Mouse (Mus musculus): ENCODE results near the gene Tpcn2.

Gene Tpcn2

DNA sequence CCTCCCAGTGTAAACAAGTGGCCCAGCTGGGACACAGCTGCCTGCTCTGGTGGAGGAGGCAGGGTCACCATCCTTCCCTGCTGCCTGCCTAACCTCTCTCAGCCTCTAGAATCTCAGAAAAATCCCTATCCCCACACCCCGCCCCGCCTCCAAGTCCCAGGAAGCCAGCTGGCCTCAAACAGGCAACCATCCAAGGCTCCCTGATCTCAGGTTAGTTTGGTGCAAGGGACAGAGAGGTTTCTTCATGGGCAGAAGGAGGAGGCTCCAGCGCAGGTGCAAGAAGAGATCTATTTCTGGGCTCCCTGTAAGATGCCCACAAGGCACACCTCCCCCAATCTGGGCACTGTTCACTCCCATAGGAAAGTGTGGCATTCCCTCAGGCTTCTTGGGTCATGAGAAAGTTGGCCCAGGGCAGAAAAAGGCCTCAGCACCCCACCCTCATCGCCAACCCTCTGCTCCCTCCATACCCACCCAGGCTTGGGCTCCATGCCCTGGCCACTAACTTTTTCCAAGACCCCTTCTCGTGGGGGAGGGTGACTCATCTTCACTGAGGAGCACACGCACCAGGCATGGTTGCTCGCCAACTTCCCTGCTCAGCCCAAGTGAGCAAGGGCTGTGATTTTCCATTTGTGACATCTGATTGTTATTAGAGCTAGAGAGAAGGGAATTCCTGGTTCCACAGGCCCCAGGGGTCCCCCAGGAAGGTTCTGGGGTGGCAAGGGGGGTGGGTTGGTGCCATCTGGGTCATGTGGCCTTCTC, 15.9 kb upstream of the Tpcn2 start:
- no peak for DNase-seq (ENCODE audit: low spot score in 2 of 2)

DNA sequence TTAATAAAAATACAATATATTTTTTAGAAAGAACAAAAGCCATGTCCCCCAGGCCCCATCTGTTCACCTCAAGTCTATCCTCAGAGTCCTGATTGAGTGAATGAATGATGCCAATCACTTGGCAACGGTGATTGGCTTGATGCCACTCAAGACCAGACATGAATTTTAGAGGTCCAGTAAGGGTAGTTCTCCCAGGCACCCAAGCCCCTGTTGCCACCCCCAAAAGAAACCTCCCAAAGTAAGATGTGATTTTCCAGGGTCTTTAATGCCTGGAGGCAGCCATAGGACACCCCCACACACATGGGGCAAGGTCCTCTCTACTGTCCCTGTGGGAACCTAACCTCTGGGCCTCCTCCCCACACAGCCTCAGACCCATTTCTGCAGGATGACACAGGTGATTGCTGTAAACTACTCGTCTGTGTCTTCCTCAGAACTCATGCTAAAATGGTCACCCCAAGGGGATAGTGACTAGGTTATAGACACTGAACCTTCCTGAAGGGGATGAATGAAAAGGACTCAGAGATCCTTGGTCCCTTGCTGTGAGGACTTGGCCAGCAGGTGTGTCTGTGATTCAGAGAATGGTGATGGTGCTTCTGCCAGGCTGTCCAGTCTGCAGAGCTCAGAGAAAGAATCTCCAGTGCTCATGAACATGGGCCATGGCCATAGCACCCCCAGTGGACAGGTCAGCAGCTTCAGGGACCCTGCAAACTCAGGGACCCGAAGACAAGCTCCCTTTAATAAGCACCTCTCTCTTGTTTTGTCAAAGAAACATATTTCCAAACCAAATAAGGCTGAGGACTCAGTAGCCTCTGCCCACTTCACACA, 15.1 kb upstream of the Tpcn2 start:
- DNase-seq (ENCODE audit: low spot score in 2 of 2): no peak

DNA sequence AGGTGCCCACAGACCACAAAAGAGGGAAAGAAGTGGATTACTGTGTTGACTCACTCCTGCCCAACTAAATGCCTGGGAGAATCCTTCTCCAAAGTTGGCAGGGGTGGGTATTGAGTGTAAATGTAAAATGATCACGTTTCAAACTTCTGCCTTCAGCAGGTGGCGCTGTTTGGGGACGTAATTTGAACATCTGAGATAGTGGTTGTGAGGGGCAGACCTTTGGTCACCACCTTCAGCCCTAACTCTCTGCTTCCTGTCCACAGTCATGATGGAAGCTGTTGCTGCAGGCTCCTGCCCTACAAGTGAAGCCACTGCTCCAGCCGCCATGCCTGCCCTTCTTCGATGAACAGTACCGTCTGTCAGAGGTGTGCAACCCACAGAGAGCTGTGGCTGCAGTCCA, 10.0 kb upstream of the Tpcn2 start:
- no peak for DNase-seq (ENCODE audit: low spot score in 2 of 2)

DNA sequence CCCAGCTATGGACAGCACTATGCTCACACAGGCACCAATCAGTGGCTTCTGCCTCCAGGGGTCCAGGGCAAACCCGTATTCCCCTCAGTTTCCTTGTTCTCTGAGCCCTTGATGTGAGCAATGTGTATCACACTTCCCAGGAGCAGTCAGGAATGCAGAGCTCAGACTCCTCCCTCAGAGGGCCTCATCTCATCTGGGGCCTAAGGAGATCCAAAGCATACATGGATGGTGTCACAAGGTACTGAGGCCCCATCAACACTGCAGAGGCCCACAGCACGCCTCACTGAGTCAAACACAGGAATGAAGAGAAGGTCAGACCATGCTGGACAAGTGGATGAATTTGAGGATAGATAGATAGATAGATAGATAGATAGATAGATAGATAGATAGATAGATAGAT, 8.9 kb upstream of the Tpcn2 start:
- DNase-seq (ENCODE audit: low spot score in 2 of 2): no peak

GRCm38 (mm10) chr7:145291847-145292246, 8.0 kb upstream of the Tpcn2 start:
- no peak for DNase-seq (ENCODE audit: low spot score in 2 of 2)

GRCm38 (mm10) chr7:145289302-145289701, 5.5 kb upstream of the Tpcn2 start:
- no peak for DNase-seq (ENCODE audit: low spot score in 2 of 2)

DNA sequence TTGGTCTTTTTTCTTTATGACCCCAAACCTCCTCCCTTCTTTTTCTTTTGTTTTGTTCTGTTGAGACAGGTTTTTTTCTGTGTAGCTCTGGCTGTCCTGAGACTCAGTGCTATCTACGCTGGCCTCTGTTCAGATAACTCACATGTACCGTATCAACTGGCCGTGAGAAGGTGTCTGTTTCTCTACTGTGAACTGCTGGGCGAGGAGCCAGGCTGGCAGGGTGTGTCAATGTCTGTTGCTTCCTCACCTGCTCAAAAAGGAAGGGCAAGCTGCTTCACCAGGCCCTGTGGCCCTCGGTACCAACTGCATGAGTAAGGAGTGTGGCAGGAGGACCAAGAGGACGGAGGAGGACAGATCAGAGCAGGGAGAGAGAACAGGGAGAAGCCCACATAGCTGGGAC, 3.6 kb upstream of the Tpcn2 start:
- no peak for DNase-seq (ENCODE audit: low spot score in 2 of 2)

DNA sequence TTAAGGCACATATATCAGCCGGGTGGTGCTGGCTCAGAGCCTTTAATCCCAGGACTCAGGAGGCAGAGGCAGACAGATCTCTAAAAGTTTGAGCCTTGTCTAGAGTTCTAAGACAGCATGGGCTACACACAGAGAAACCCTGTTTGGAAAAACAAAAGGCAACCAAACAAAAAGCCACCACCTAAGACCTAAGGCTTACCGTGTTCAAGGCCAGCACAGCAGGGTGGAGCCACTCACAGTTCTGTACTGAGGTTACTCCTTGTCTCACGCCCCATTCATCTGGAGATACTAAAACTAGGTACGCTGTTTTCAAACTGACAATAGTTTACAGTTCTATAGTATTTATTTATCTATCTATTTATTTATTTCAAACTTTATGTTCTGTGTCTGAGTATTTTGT, 1.7 kb upstream of the Tpcn2 start:
- no peak for DNase-seq (ENCODE audit: low spot score in 2 of 2)

- DNase-seq (ENCODE audit: low spot score in 2 of 2): no peak
These were observed 482 bp upstream of the Tpcn2 start for GRCm38 (mm10) chr7:145284293-145284692.

GRCm38 (mm10) chr7:145283041-145283440, 770 bp downstream of the Tpcn2 start:
- no peak for DNase-seq (ENCODE audit: low spot score in 2 of 2)

- DNase-seq (ENCODE audit: low spot score in 2 of 2): no peak
These were observed 2.4 kb downstream of the Tpcn2 start for GRCm38 (mm10) chr7:145281396-145281795.

DNA sequence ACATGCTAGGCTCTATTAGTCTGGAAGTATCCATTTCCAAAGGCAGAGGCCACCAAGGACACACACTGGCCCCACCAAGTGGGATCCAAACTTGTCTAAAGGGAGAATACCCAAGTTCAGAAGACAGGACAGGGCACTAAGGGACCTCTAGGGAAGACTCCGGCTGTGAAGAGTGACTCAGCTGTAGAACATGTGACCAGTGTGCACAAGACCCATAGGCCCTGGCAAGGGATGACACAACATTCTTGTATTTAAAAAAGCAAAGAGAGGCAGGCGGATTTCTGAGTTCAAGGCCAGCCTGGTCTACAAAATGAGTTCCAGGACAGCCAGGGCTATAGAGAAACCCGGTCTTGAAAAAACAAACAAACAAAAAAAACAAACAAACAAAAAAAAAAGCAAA, 8.3 kb downstream of the Tpcn2 start:
- DNase-seq (ENCODE audit: low spot score in 2 of 2): no peak

DNA sequence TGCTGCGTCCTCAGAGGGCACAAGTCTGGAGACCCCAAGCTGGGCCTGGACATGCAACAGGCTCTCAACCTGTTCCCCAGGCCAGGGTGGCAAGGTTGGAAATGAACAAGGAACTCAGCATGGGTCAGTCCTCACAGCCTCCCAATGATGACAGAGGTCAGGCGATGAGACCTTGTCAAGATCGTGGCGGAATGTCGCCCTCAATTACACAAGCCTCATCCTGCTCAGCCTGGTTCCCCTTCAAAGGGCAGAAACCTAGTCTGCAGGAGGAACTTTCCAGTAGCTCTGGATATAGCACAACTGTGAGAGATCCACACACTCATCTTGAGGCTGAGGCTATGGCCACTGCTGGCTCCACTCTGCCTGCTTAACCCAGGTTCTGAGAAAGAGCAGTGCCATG, 12.9 kb downstream of the Tpcn2 start:
- no peak for DNase-seq (ENCODE audit: low spot score in 2 of 2)

GRCm38 (mm10) chr7:145268890-145269289, 14.9 kb downstream of the Tpcn2 start:
- no peak for DNase-seq (ENCODE audit: low spot score in 2 of 2)

DNA sequence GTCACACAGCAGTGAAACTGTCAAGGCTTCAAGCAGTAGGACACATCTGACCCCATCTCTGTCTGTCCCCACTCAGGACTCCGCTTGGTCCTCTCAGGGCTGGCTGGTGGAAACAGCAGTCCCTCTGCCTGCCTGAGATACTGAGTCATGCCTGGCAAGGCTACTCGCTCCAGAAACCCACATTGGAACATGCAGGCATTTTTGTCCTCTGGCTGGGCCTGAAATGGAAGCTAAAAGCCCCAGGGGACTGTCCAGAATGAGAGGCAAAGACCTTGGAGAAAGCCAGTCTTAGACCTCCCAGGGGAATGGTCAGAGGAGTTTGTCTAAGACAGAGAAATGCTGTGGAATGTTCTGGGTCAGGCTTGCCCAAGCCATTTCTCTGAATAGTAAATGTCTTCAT, 17.8 kb downstream of the Tpcn2 start:
- DNase-seq (ENCODE audit: low spot score in 2 of 2): no peak

- DNase-seq (ENCODE audit: low spot score in 2 of 2): no peak
These were observed 19.6 kb downstream of the Tpcn2 start for GRCm38 (mm10) chr7:145264202-145264601.

DNA sequence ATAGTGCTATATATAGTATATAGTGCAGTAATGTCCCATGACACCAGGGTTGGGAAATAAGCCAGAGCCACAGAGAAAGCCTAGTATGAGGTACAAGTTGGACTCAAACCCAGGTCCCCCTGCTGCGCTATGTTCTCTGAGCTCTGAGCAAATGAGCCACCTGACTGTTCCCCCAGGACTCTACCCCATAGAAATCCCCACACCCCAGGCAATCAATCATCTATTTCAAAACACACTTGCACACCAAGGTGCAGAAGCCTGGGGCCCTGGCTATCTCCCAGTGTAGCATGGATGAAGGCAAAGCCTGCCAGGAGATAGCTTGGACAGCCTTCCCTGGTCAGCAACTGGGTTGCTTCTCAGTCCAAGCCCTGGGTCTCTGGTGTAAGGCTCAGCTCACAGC, 27.7 kb downstream of the Tpcn2 start:
- DNase-seq (ENCODE audit: low spot score in 2 of 2): no peak

GRCm38 (mm10) chr7:145253986-145254630, 29.7 kb downstream of the Tpcn2 start:
- DNase-seq (ENCODE audit: low spot score in 2 of 2): no peak

DNA sequence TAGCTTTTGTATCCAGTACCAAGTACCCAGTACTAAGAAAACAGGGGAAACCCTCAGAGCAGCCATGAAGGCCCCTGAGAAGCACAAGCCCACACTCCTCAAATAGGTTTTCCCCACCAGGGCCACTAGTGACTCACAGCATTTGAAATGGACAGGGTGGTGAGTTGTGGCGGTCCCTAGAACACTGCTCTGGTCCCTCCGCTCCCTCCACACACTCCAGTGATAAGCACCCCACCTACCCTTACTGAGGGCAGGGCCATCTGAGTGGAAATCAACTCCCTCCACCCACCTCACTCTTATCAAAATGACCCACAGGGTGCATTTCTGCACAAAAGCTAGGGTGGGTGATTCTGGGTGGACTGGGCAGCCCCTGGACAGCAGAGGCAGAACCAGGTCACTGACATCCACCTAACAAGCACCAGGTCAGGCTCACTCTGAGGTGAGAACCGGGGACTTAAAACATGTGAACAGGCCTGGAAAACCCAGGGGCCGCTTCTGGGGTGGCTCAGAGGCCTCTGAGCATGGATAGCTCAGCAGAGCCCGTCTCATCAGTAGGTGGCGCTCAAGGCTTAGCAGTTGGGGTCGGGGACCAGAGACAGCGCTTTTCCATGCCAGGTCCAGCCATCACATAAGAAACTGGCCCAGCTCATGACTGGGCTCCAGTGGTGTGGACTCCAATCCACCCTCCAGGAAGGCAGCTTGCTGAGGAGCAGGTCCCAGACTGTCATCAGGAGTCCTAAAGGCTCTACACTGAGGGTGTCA, 30.9 kb downstream of the Tpcn2 start:
- peak; percentile 28 to 54 for DNase-seq (ENCODE audit: low spot score in 2 of 2)

DNA sequence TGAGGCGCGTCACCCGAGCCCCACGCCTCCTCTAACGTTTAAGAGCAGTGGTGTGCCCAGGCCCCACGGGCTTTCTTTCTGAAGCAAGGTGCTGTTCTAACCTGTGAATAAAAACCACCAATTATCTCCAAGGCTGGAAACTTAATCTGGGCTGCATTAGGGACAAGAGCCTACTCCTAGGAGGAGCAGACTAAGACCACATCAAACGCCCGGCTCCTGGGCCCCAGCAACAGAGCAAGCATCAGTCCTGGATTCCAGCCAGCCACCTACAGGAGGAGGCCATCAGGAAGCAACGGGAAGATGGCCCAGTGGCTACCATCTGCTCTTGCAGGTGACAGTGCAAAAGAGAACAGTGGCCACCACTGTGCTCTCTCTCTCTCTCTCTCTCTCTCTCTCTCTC, 33.6 kb downstream of the Tpcn2 start:
- no peak for DNase-seq (ENCODE audit: low spot score in 2 of 2)

- no peak for DNase-seq (ENCODE audit: low spot score in 2 of 2)
These were observed 34.9 kb downstream of the Tpcn2 start for GRCm38 (mm10) chr7:145248911-145249310.

Measured in spleen, postnatal 14 days (tissue).